Mouse (Mus musculus) megakaryocyte-erythroid progenitor cell, adult 5-6 weeks (primary cell): ENCODE data around the gene Ehd1. TPM values are rescaled to one million over a fixed set of nuclear protein-coding genes. Genes with fewer than 3 reads are reported as not detected.

Source experiments
- ATAC-seq: replicated peaks from 2 replicates; pipeline ENCODE4 v1.8.0; 2016; ENCODE audit warnings: mild to moderate bottlenecking, inconsistent platforms; ENCODE audit not compliant: severe bottlenecking, poor library complexity, low FRiP score, low TSS enrichment
- total RNA-seq, 2 experiments: library from RNA; stranded (forward) in 1 of 2; stranded (reverse) in 1 of 2; fragments of 200-1000, 215-1000 nt in 1 of 2; fragments of >200 nt in 1 of 2; fragmentation: Nextera tagmentation in 1 of 2; gene quantifications; 2 replicates each; pipeline ENCODE4 v1.2.3; 2014 to 2017

Ehd1 gene
- total RNA-seq, 2 experiments from 2014 or later = 50.0 to 62.5 TPM

DNA sequence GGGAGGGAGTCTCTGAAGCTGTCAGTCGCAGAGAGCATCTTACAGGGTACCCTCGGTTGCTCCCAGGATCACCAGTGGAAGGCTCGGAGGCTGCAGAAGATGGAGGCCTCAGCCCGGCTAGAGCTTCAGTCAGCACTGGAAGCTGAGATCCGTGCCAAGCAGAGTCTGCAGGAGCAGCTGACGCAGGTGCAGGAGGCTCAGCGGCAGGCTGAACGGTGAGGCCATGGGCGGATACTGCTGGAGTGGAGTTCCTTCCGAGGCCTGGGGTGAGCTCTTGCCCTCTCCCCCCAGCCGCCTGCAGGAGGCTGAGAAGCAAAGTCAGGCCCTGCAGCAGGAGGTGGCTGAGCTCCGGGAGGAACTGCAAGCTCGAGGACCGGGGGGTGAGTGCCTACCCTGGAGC lies 39.0 kb downstream of the Ehd1 start:
- ATAC-seq = no peak

DNA sequence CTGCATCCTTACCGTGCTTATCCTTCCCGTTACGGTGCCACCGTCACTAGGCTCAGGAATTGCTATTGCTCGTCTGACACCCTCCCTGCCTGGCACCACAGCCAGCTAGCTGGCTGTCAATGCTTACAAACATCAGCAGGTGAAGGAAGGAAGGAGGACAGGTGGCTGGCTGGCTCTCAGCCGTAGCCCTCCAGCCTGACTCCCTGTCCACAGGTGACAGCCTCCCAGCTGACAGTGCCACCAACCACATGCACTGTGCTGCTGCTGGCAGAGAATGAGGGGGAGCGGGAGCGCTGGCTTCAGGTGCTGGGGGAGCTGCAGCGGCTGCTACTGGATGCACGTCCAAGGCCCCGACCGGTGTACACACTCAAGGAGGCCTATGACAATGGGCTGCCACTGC lies 41.6 kb downstream of the Ehd1 start:
- no peak for ATAC-seq

GRCm38 (mm10) chr19:6321358-6321757 lies 44.8 kb downstream of the Ehd1 start:
- ATAC-seq = no peak

- no peak for ATAC-seq
Observed at GRCm38 (mm10) chr19:6321786-6322621, 45.5 kb downstream of the Ehd1 start.

- ATAC-seq = no peak
Observed at GRCm38 (mm10) chr19:6324751-6325150, 48.2 kb downstream of the Ehd1 start.

DNA sequence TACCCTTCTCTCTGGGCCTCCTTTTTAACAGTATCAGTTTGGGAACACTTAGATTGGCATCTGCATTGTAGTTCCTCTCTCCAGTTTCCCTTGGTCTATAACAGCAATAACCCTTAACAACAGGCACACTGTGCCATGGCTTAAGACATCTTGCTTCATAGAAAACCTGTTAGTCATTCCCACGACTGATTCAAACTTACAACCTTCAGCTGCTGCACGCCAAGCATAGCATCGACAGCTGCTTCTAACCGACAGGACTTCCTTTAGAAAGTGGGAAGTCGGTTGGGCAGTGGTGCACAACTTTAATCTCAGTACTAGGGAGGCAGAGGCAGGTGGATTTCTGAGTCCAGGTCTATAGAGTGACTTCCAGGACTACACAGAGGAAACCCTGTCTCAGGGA lies 54.7 kb downstream of the Ehd1 start:
- no peak for ATAC-seq

- ATAC-seq = 0 out of 2 replicates have a peak, but pooled peaks have one; percentile 23
Observed at GRCm38 (mm10) chr19:6331719-6332516, 55.4 kb downstream of the Ehd1 start.

GRCm38 (mm10) chr19:6333761-6334595 lies 57.5 kb downstream of the Ehd1 start:
- ATAC-seq = no peak; the same call in 1 of the 2 replicates

DNA sequence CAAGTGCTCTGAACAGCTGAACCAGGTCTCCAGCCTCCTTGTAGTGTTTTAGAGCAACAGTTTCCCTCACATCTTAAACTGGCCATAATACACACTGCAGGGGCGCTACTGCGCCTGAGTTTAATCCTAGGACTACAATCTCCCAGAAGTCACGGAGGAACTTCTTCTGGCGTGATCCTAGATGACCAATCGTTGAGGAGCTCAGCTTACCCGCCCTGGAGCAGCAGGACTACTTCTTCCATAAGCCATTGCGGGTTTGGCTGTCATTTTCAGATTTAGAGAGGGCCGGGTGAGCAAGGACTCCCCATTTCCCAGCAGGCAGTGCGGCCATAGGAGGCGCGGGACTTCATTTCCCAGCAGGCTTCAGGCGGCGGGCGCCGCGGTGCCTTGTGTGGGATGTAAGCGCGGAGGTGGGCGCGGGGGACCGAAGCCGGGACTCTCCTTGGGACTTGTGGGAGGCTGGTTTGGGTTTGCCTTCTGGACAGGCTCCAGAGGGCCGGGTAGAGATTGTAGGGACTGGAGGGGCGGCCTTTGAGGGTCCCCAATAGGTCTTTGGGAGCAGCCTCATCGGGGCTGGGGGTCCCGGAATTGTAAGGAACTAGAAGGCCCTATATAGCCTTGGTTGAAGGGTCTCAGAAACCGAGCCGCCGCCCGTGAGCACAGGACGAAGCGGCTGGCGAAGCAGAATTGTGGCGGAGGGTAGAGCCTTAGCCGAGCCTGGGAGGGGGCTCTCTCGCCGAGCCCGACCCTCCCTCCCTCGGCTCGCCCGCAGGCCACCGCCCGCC lies 58.3 kb downstream of the Ehd1 start, which contains the start of gene Men1:
Men1 (plus strand) TSS at position 307 of the 785 bp plus-strand sequence.
- ATAC-seq = peak; percentile 87

DNA sequence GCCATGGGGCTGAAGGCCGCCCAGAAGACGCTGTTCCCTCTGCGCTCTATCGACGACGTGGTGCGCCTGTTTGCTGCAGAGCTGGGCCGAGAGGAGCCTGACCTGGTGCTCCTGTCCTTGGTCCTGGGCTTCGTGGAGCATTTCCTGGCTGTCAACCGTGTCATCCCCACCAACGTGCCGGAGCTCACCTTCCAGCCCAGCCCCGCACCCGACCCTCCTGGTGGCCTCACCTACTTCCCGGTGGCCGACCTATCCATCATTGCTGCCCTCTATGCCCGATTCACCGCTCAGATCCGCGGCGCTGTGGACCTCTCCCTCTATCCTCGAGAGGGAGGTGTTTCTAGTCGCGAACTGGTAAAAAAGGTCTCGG lies 58.9 kb downstream of the Ehd1 start:
- ATAC-seq = no peak

- ATAC-seq = no peak
Observed at GRCm38 (mm10) chr19:6336920-6337319, 60.4 kb downstream of the Ehd1 start.

- ATAC-seq = no peak
Observed at GRCm38 (mm10) chr19:6338171-6338570, 61.6 kb downstream of the Ehd1 start.

- no peak for ATAC-seq
Observed at GRCm38 (mm10) chr19:6338716-6339115, 62.2 kb downstream of the Ehd1 start.

DNA sequence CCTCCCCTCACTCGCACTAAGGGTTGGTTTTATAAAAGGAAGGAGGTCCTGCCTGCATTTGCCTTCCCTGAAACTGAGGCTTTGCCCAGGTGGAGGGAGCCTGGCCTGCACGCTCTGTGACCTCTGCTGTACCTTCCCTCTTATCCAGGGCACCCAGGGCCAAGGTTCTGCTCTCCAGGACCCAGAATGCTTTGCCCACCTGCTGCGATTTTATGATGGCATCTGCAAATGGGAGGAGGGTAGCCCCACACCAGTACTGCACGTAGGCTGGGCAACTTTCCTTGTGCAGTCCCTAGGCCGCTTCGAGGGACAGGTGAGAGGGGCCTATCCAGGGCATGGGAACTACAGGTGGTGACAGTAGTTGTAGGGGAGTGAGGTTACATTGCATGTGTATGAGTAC lies 62.7 kb downstream of the Ehd1 start:
- no peak for ATAC-seq

GRCm38 (mm10) chr19:6339890-6340504 lies 63.5 kb downstream of the Ehd1 start:
- ATAC-seq = peak; percentile 49

GRCm38 (mm10) chr19:6340524-6341452 lies 64.3 kb downstream of the Ehd1 start, which contains the start of gene Map4k2:
TSS of gene Map4k2 (plus strand) at chr19:6341135.
- peak; percentile 55 for ATAC-seq

DNA sequence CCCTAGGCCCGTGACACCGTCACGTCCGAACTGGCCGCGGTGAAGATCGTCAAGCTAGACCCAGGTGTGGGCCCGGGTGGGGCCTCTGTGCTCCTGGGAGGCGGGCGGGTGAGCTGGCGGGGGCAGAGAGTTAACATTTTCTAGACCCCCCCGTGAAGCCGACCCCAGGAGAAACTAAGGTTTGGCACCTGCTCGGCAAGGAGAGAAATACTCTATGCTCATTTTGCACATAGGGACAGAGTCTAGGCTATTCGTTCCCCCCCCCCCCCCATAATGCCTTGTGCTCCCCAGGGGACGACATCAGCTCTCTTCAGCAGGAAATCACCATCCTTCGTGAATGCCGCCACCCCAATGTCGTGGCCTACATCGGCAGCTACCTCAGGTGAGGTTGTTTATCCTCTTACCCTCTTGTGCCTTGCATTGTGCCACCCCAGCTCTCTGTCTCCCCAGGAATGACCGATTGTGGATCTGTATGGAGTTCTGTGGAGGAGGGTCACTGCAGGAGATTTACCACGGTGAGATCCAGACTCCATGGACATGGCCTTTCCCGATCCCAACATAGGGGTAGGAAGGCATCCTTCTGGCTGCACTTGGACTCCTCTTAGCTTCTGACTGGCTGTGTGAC lies 65.0 kb downstream of the Ehd1 start:
- no peak for ATAC-seq
